Mouse (Mus musculus): ENCODE measurements around the gene Myo1e. TPM values are rescaled to one million over a fixed set of nuclear protein-coding genes. Genes with fewer than 3 reads are reported as not detected.
A peak's percentile ranks its signal among the peaks of the same experiment; 100 is the strongest.

Gene Myo1e
- polyA plus RNA-seq, 1 experiment: 15.4 TPM

- peaks cover 6% of the 10 kb centered on the region for H3K36me3 ChIP-seq (ENCODE audit: control insufficient read depth, insufficient read depth, low read length)
- H3K4me1 ChIP-seq (ENCODE audit: control insufficient read depth, insufficient read depth, insufficient read length): no peaks in the 10 kb centered on the region
- 95% methylated on average over 8 of the region's 8 CpGs for WGBS
- TF ChIP-seq CTCF (IDR thresholded peaks at IDR 0.05; ENCODE audit: extremely low read depth, insufficient read depth, insufficient read length, insufficient replicate concordance) (no peak), POLR2A (IDR thresholded peaks at IDR 0.05; ENCODE audit: low read depth, low read length) (no peak)
- H3K4me3 ChIP-seq (ENCODE audit: extremely low read depth, insufficient read depth, insufficient read length): no peak overlapping the region
- H3K27me3 ChIP-seq (ENCODE audit: control insufficient read depth, insufficient read depth, low read length): no peaks in the 10 kb centered on the region
- no peak for DNase-seq (ENCODE audit: low read depth in 1 of 2, low spot score in 2 of 2)
- H3K27ac ChIP-seq (ENCODE audit: insufficient read depth, low read length): no peak overlapping the region
Observed at GRCm38 (mm10) chr9:70409743-70410142, 202.6 kb downstream of the Myo1e start.

GRCm38 (mm10) chr9:70410668-70411067, 203.5 kb downstream of the Myo1e start:
- TF ChIP-seq CTCF (IDR thresholded peaks at IDR 0.05; ENCODE audit: extremely low read depth, insufficient read depth, insufficient read length, insufficient replicate concordance) (no peak), POLR2A (IDR thresholded peaks at IDR 0.05; ENCODE audit: low read depth, low read length) (no peak)
- Histone ChIP-seq H3K36me3 (ENCODE audit: control insufficient read depth, insufficient read depth, low read length) (peaks cover 6% of the 10 kb centered on the region), H3K27ac (ENCODE audit: insufficient read depth, low read length) (no peak overlapping the region), H3K4me3 (ENCODE audit: extremely low read depth, insufficient read depth, insufficient read length) (no peak overlapping the region), H3K4me1 (ENCODE audit: control insufficient read depth, insufficient read depth, insufficient read length) (no peaks in the 10 kb centered on the region), H3K27me3 (ENCODE audit: control insufficient read depth, insufficient read depth, low read length) (no peaks in the 10 kb centered on the region)
- 95% methylated on average over 11 of the region's 11 CpGs for WGBS
- DNase-seq (ENCODE audit: low read depth in 1 of 2, low spot score in 2 of 2): no peak

GRCm38 (mm10) chr9:70413038-70413437, 205.9 kb downstream of the Myo1e start:
- no peak overlapping the region for H3K4me3 ChIP-seq (ENCODE audit: extremely low read depth, insufficient read depth, insufficient read length)
- H3K27ac ChIP-seq (ENCODE audit: insufficient read depth, low read length): no peak overlapping the region
- no peak for DNase-seq (ENCODE audit: low read depth in 1 of 2, low spot score in 2 of 2)
- TF ChIP-seq CTCF (IDR thresholded peaks at IDR 0.05; ENCODE audit: extremely low read depth, insufficient read depth, insufficient read length, insufficient replicate concordance) (no peak), POLR2A (IDR thresholded peaks at IDR 0.05; ENCODE audit: low read depth, low read length) (no peak)
- H3K4me1 ChIP-seq (ENCODE audit: control insufficient read depth, insufficient read depth, insufficient read length): no peaks in the 10 kb centered on the region
- H3K36me3 ChIP-seq (ENCODE audit: control insufficient read depth, insufficient read depth, low read length): peaks cover 6% of the 10 kb centered on the region
- WGBS: 95% methylated on average over 7 of the region's 7 CpGs
- no peaks in the 10 kb centered on the region for H3K27me3 ChIP-seq (ENCODE audit: control insufficient read depth, insufficient read depth, low read length)

- DNase-seq (ENCODE audit: low read depth in 1 of 2, low spot score in 2 of 2): peak in 1 of 2 experiments; percentile 20
- WGBS: 72% methylated on average over 3 of the region's 3 CpGs
- Histone ChIP-seq H3K4me3 (ENCODE audit: extremely low read depth, insufficient read depth, insufficient read length) (no peak overlapping the region), H3K36me3 (ENCODE audit: control insufficient read depth, insufficient read depth, low read length) (peaks cover 4% of the 10 kb centered on the region), H3K27ac (ENCODE audit: insufficient read depth, low read length) (no peak overlapping the region), H3K27me3 (ENCODE audit: control insufficient read depth, insufficient read depth, low read length) (no peaks in the 10 kb centered on the region), H3K4me1 (ENCODE audit: control insufficient read depth, insufficient read depth, insufficient read length) (peaks cover 2% of the 10 kb centered on the region; the same call in 1 of the 2 replicates)
- TF ChIP-seq CTCF (IDR thresholded peaks at IDR 0.05; ENCODE audit: extremely low read depth, insufficient read depth, insufficient read length, insufficient replicate concordance) (peak; percentile 45; the same call in 1 of the 2 replicates), POLR2A (IDR thresholded peaks at IDR 0.05; ENCODE audit: low read depth, low read length) (no peak)
Observed at GRCm38 (mm10) chr9:70416412-70416811, 209.3 kb downstream of the Myo1e start.

- TF ChIP-seq CTCF (IDR thresholded peaks at IDR 0.05; ENCODE audit: extremely low read depth, insufficient read depth, insufficient read length, insufficient replicate concordance): no peak
- TF ChIP-seq POLR2A (IDR thresholded peaks at IDR 0.05; ENCODE audit: low read depth, low read length): no peak
- DNase-seq (ENCODE audit: low read depth in 1 of 2, low spot score in 2 of 2): peak; percentile 70 to 83
- Histone ChIP-seq H3K27ac (ENCODE audit: insufficient read depth, low read length) (no peak within 1 kb of the TSS), H3K4me1 (ENCODE audit: control insufficient read depth, insufficient read depth, insufficient read length) (peaks cover 2% of the 10 kb centered on the region), H3K27me3 (ENCODE audit: control insufficient read depth, insufficient read depth, low read length) (no peaks in the 10 kb centered on the region), H3K36me3 (ENCODE audit: control insufficient read depth, insufficient read depth, low read length) (peaks cover 6% of the 10 kb centered on the region), H3K4me3 (ENCODE audit: extremely low read depth, insufficient read depth, insufficient read length) (peak within 1 kb of the TSS; percentile 66)
- under 1% methylated on average over 45 of the region's 45 CpGs for WGBS
Observed at GRCm38 (mm10) chr9:70421257-70422056, 214.3 kb downstream of the Myo1e start, which contains the start of gene Ccnb2. TSS of gene Ccnb2 (minus strand) at chr9:70421547.

- Histone ChIP-seq H3K27ac (ENCODE audit: insufficient read depth, low read length) (no peak overlapping the region), H3K4me3 (ENCODE audit: extremely low read depth, insufficient read depth, insufficient read length) (no peak overlapping the region), H3K4me1 (ENCODE audit: control insufficient read depth, insufficient read depth, insufficient read length) (peaks cover 2% of the 10 kb centered on the region), H3K27me3 (ENCODE audit: control insufficient read depth, insufficient read depth, low read length) (no peaks in the 10 kb centered on the region), H3K36me3 (ENCODE audit: control insufficient read depth, insufficient read depth, low read length) (peaks cover 10% of the 10 kb centered on the region)
- no peak for DNase-seq (ENCODE audit: low read depth in 1 of 2, low spot score in 2 of 2)
- 97% methylated on average over 2 of the region's 2 CpGs for WGBS
- TF ChIP-seq POLR2A (IDR thresholded peaks at IDR 0.05; ENCODE audit: low read depth, low read length): no peak
- no peak for TF ChIP-seq CTCF (IDR thresholded peaks at IDR 0.05; ENCODE audit: extremely low read depth, insufficient read depth, insufficient read length, insufficient replicate concordance)
Observed at GRCm38 (mm10) chr9:70422661-70423060, 215.5 kb downstream of the Myo1e start.

GRCm38 (mm10) chr9:70439959-70440358, 232.8 kb downstream of the Myo1e start:
- Histone ChIP-seq H3K27ac (ENCODE audit: insufficient read depth, low read length) (no peak overlapping the region), H3K27me3 (ENCODE audit: control insufficient read depth, insufficient read depth, low read length) (no peaks in the 10 kb centered on the region), H3K4me1 (ENCODE audit: control insufficient read depth, insufficient read depth, insufficient read length) (no peaks in the 10 kb centered on the region), H3K4me3 (ENCODE audit: extremely low read depth, insufficient read depth, insufficient read length) (no peak overlapping the region), H3K36me3 (ENCODE audit: control insufficient read depth, insufficient read depth, low read length) (peaks cover 35% of the 10 kb centered on the region)
- 91% methylated on average over 4 of the region's 4 CpGs for WGBS
- no peak for DNase-seq (ENCODE audit: low read depth in 1 of 2, low spot score in 2 of 2)
- TF ChIP-seq CTCF (IDR thresholded peaks at IDR 0.05; ENCODE audit: extremely low read depth, insufficient read depth, insufficient read length, insufficient replicate concordance) (no peak), POLR2A (IDR thresholded peaks at IDR 0.05; ENCODE audit: low read depth, low read length) (no peak)

Data from spleen, adult 2 months (tissue).